Mouse (Mus musculus) embryonic facial prominence, embryonic 14.5 days (tissue): Measurements from ENCODE around the gene Fam181a. TPM values are rescaled to one million over a fixed set of nuclear protein-coding genes. Genes with fewer than 3 reads are reported as not detected.

Experiments
- ATAC-seq: fragments of 200-750 bp; cut with Nextera tagmentation; 2 replicates; pipeline ENCODE4 v1.8.0; 2017; ENCODE audit warnings: low read depth, moderate number of reproducible peaks, moderate TSS enrichment
- DNase-seq: peaks from one replicate; pipeline ENCODE4 v3.0.0-alpha.2; 2015; ENCODE audit warnings: low spot score
- H3K27ac ChIP-seq: fragments of 300-500 bp; sonication (generic); replicated peaks from 2 replicates; pipeline ENCODE4 v1.5.1; 2014; ENCODE audit warnings: low read depth, mild to moderate bottlenecking, low read length, moderate library complexity
- H3K27me3 ChIP-seq: fragments of 300-500 bp; sonication (generic); replicated peaks from 2 replicates; pipeline ENCODE4 v1.6.1; 2014; ENCODE audit warnings: low read length; ENCODE audit not compliant: control insufficient read depth, insufficient read depth
- H3K36me3 ChIP-seq: fragments of 300-500 bp; sonication (generic); 2 replicates; pipeline ENCODE4 v1.6.1; 2014; ENCODE audit warnings: low read length, mixed read lengths; ENCODE audit not compliant: control insufficient read depth, insufficient read depth
- H3K4me1 ChIP-seq: fragments of 300-500 bp; sonication (generic); 2 replicates; pipeline ENCODE4 v1.6.1; 2014; ENCODE audit warnings: antibody characterized with exemption, low read length; ENCODE audit not compliant: control insufficient read depth, insufficient read depth
- H3K4me2 ChIP-seq: fragments of 300-500 bp; sonication (generic); 2 replicates; pipeline ENCODE4 v1.6.1; 2014; ENCODE audit warnings: low read depth, mild to moderate bottlenecking, low read length, moderate library complexity, mixed read lengths
- H3K4me3 ChIP-seq: fragments of 300-500 bp; sonication (generic); 2 replicates; pipeline ENCODE4 v1.5.1; 2014; ENCODE audit warnings: low read depth, mild to moderate bottlenecking, low read length
- H3K9ac ChIP-seq: fragments of 300-500 bp; sonication (generic); 2 replicates; pipeline ENCODE4 v1.6.1; 2014; ENCODE audit warnings: low read depth, mild to moderate bottlenecking, low read length, moderate library complexity, mixed read lengths
- H3K9me3 ChIP-seq: fragments of 300-500 bp; sonication (generic); 2 replicates; pipeline ENCODE4 v1.6.1; 2016; ENCODE audit warnings: low read length; ENCODE audit not compliant: control insufficient read depth
- WGBS: fragments of 180-500 bp; shearing (Covaris S2); extraction: QIAGEN DNeasy Blood & Tissue Kit; methylation state at CpG from one replicate; pipeline ENCODE4 v1.1.7; 2014; 5-methylcytosine and 5-hydroxymethylcytosine counted together
- polyA plus RNA-seq: library from polyadenylated mRNA; unstranded; fragments of >200 nt; fragmentation: Nextera tagmentation; extraction: Ambion mirVana; gene quantifications from 2 replicates; pipeline ENCODE4 v1.2.1, GENCODE M21; 2014

The Fam181a gene
- polyA plus RNA-seq, 1 experiment from 2014 or later = not detected

GRCm38 (mm10) chr12:103338162-103338798, 27.5 kb downstream of the Fam181a start:
- no peak overlapping the region for H3K9ac ChIP-seq
- H3K9me3 ChIP-seq = no peaks in the 10 kb centered on the region
- no peak overlapping the region for H3K4me2 ChIP-seq
- DNase-seq = no peak
- no peak overlapping the region for H3K27ac ChIP-seq
- H3K27me3 ChIP-seq = no peaks in the 10 kb centered on the region
- no peaks in the 10 kb centered on the region for H3K36me3 ChIP-seq
- peak; percentile 45; the same call in 1 of the 2 replicates for ATAC-seq
- WGBS = 68% methylated on average over 14 of the region's 14 CpGs
- H3K4me1 ChIP-seq = no peaks in the 10 kb centered on the region
- H3K4me3 ChIP-seq = 0 out of 2 replicates have a peak overlapping the region, but pooled peaks have one; percentile 5

DNA sequence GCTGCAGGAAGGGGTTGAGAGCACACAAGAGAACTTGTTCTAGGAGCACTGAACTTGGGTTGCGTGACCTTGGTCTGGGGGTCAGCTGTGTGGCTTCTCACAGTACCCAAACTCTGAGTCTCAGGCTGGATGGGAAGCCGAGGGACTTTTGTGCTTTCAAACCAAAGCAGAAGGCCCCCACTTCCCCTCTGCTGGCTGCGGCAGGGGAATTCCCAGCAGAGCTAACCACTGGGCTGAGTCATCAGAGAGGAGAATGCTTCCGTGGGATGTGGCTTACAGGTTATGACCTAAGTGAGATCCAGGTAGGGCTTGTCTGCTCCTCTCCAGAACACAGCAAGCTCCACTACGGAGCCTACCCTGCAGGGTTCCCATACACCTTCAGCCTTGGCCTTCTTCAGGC, 30.4 kb downstream of the Fam181a start:
- DNase-seq (no peak), ATAC-seq (no peak)
- Histone ChIP-seq H3K4me1 (no peaks in the 10 kb centered on the region), H3K4me2 (no peak overlapping the region), H3K27ac (no peak overlapping the region), H3K9ac (no peak overlapping the region), H3K9me3 (no peaks in the 10 kb centered on the region), H3K4me3 (no peak overlapping the region), H3K27me3 (no peaks in the 10 kb centered on the region), H3K36me3 (no peaks in the 10 kb centered on the region)
- 79% methylated on average over 5 of the region's 5 CpGs for WGBS

- H3K27ac ChIP-seq = no peak overlapping the region
- H3K9me3 ChIP-seq = no peaks in the 10 kb centered on the region
- WGBS = 71% methylated on average over 7 of the region's 8 CpGs
- H3K36me3 ChIP-seq = no peaks in the 10 kb centered on the region
- H3K27me3 ChIP-seq = no peaks in the 10 kb centered on the region
- ATAC-seq = no peak
- H3K4me2 ChIP-seq = no peak overlapping the region
- no peak overlapping the region for H3K4me3 ChIP-seq
- no peak for DNase-seq
- no peaks in the 10 kb centered on the region for H3K4me1 ChIP-seq
- no peak overlapping the region for H3K9ac ChIP-seq
These were observed 32.7 kb downstream of the Fam181a start for GRCm38 (mm10) chr12:103343456-103343855.

- H3K9ac ChIP-seq = no peak overlapping the region
- H3K27me3 ChIP-seq = no peaks in the 10 kb centered on the region
- DNase-seq (no peak), ATAC-seq (no peak)
- 82% methylated on average over 7 of the region's 7 CpGs for WGBS
- H3K9me3 ChIP-seq = no peaks in the 10 kb centered on the region
- H3K4me2 ChIP-seq = no peak overlapping the region
- H3K4me3 ChIP-seq = no peak overlapping the region
- H3K36me3 ChIP-seq = no peaks in the 10 kb centered on the region
- H3K4me1 ChIP-seq = no peaks in the 10 kb centered on the region
- H3K27ac ChIP-seq = no peak overlapping the region
These were observed 34.2 kb downstream of the Fam181a start for GRCm38 (mm10) chr12:103344934-103345333.

DNA sequence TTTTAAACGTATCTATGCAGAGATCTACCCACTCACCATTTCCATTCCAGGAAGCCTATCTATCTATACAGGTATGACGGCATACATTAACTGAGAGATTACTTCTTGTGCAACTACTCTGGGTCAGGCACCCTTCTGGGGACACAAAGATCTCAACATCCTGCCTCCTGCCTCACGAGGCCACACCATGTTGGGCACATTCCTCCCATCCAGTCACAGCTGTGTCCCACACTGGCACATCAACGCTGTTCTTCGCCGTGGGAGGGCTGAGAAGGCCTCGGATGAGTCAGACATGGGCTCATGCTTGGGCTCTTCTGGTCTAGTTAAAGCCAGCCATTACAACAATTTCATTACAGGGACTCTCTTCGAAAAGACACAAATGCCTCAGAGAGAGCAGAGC, 36.2 kb downstream of the Fam181a start:
- no peaks in the 10 kb centered on the region for H3K27me3 ChIP-seq
- H3K9ac ChIP-seq = no peak overlapping the region
- no peak overlapping the region for H3K4me3 ChIP-seq
- H3K4me1 ChIP-seq = no peaks in the 10 kb centered on the region
- H3K9me3 ChIP-seq = no peaks in the 10 kb centered on the region
- no peak; the same call in 1 of the 2 replicates for ATAC-seq
- WGBS = 77% methylated on average over 8 of the region's 8 CpGs
- DNase-seq = no peak
- H3K4me2 ChIP-seq = no peak overlapping the region
- no peak overlapping the region for H3K27ac ChIP-seq
- no peaks in the 10 kb centered on the region for H3K36me3 ChIP-seq

GRCm38 (mm10) chr12:103347406-103347805, 36.6 kb downstream of the Fam181a start:
- Histone ChIP-seq H3K9me3 (no peaks in the 10 kb centered on the region), H3K9ac (no peak overlapping the region), H3K27ac (no peak overlapping the region), H3K4me2 (no peak overlapping the region), H3K4me1 (no peaks in the 10 kb centered on the region), H3K36me3 (no peaks in the 10 kb centered on the region), H3K27me3 (no peaks in the 10 kb centered on the region), H3K4me3 (no peak overlapping the region)
- WGBS = 46% methylated on average over 5 of the region's 5 CpGs
- no peak for DNase-seq
- ATAC-seq = no peak

- H3K27ac ChIP-seq = no peak overlapping the region
- ATAC-seq = peak; percentile 35; the same call in 1 of the 2 replicates
- H3K4me1 ChIP-seq = no peaks in the 10 kb centered on the region
- WGBS = 5% methylated on average over 3 of the region's 3 CpGs
- no peak overlapping the region for H3K4me2 ChIP-seq
- DNase-seq = peak; percentile 81
- no peaks in the 10 kb centered on the region for H3K36me3 ChIP-seq
- H3K9me3 ChIP-seq = no peaks in the 10 kb centered on the region
- H3K4me3 ChIP-seq = no peak overlapping the region
- no peak overlapping the region for H3K9ac ChIP-seq
- H3K27me3 ChIP-seq = no peaks in the 10 kb centered on the region
These were observed 37.7 kb downstream of the Fam181a start for GRCm38 (mm10) chr12:103348506-103348905.

DNA sequence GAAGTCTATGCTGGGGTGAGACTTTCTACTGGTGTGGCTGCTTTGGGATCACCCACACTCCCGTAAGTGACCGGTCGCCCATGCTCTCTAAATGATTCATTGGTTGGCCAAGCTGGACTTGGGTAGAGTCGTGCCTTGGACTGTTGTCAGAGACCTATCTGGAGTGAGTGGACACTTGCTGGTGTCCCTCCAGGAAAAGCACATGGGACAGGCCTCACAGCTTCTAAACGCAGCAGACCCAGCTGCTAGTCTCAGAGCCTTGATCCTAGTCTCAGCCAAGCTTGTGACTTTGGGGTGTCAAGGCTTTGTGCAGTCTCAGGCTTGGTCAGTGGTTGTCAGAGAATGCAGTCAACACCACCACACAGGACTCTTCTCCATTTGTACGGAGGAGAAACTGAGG, 42.0 kb downstream of the Fam181a start:
- no peak overlapping the region for H3K27ac ChIP-seq
- no peaks in the 10 kb centered on the region for H3K27me3 ChIP-seq
- H3K9me3 ChIP-seq = no peaks in the 10 kb centered on the region
- H3K4me3 ChIP-seq = no peak overlapping the region
- 93% methylated on average over 6 of the region's 6 CpGs for WGBS
- H3K9ac ChIP-seq = no peak overlapping the region
- ATAC-seq (no peak), DNase-seq (no peak)
- H3K4me2 ChIP-seq = no peak overlapping the region
- no peaks in the 10 kb centered on the region for H3K36me3 ChIP-seq
- H3K4me1 ChIP-seq = no peaks in the 10 kb centered on the region

- no peaks in the 10 kb centered on the region for H3K4me1 ChIP-seq
- peak; percentile 43 for DNase-seq
- no peak overlapping the region for H3K9ac ChIP-seq
- H3K27me3 ChIP-seq = no peaks in the 10 kb centered on the region
- WGBS = 15% methylated on average over 5 of the region's 5 CpGs
- no peak overlapping the region for H3K27ac ChIP-seq
- peak; percentile 72 for ATAC-seq
- H3K4me3 ChIP-seq = no peak overlapping the region
- H3K36me3 ChIP-seq = no peaks in the 10 kb centered on the region
- no peak overlapping the region for H3K4me2 ChIP-seq
- no peaks in the 10 kb centered on the region for H3K9me3 ChIP-seq
These were observed 42.8 kb downstream of the Fam181a start for GRCm38 (mm10) chr12:103353538-103353937.
